Mouse (Mus musculus) urinary bladder, adult 18-20 months (tissue): ENCODE data around the gene Gm10295.
A peak's percentile ranks its signal among the peaks of the same experiment; 100 is the strongest.

ENCODE experiments used
- DNase-seq, 2 experiments: peaks; one replicate each; pipeline ENCODE4 v3.0.0; 2022; ENCODE audit warnings: low spot score in 2 of 2, mixed read lengths in 2 of 2

Gm10295 gene

DNA sequence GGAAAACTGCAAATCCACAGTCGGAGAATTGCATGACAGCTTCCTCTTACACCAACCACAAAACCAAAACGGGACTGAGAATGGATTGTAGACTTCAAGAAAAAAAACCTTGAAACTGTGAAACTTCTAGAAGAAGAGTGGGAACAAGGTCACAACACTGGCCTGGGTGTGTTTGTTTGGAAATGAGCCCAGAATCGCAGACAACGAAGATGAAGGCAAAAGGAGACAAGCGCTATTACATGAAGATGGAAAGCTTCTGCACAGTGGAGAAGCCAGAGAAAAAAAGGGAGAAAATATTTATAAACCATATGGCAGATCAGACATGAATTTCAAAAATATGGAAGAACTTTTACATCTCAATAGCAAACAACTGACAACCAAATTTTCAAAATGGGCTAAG is 4.3 kb upstream of the Gm10295 start:
- no peak for DNase-seq

DNA sequence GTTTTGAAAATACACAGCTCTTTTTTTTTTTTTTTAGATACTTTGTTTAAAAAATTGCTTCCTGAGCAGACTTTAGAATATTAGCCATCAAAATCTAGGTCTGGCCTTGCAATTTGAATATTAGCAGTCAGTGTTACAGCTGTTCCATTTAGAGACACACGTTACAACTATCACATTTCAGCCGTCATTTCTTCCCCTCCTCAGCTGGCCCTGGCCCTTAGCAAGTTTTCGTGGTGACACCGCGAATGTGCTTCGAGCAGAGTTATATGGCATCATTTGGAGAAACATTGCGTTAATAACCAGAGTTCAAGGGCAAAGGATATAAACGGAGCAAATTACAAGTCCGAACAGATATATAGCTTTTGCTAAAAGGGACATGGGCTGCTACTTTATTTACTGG is 2.4 kb downstream of the Gm10295 start:
- DNase-seq = no peak

DNA sequence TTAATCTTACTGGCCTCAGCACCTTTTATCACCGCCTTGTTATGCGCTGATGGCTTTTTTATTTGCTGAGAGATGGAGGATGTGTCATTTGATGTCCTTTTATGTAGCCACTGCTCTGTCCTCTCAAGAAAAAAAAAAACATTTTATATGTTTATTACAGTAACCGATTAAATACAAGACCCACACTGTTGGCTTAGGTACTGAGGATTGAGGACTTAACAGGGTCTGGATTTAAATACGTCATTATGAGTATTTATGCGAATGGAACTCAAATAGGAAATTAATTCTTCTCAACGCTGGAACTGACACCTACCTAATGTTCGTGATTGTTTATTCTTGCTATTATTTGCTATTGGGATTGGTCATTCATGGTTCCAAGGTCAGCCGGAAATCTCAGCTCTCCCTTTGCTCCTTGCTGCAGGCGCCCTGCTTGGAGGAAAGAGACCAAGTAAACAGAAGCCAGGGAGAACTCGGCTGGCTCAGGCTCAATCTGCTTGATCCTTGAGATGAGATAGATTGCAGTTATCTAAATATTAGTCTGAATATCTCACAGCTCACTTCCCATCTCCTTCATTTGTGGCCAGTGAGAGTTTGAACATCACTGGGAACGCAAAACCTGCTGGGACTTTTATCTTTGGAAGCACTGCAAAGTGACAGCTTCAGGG is 26.2 kb downstream of the Gm10295 start:
- peak in 1 of 2 experiments; percentile 25 for DNase-seq

DNA sequence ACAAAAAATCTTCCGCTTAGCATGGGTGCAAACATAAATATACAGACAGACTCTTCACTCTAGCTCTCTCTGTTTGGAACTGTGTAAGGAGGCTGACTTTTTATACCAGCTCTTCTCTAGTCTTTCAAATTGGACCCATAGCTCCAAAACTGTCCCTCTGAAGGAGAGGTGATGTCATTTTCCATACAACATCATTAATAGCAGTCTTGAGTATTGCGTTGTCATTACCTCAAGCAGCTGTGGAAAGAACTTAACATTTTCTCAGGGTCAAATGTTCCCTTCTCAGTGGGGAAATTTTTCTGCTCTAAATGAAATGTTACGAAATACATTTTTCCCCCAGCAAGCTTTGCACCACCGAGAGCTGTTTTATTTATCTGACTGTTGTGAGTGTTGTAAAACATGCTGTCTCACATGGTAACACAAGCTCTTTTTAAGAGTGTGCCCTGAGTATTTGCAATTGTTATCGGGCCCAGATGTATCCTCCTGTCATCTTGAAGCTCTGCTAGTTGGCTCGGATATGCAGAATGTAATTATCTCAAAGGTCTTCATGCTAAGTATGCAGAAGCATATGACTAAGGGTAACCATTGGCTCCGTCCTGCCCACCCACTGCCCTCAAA is 38.0 kb downstream of the Gm10295 start:
- DNase-seq = no peak

DNA sequence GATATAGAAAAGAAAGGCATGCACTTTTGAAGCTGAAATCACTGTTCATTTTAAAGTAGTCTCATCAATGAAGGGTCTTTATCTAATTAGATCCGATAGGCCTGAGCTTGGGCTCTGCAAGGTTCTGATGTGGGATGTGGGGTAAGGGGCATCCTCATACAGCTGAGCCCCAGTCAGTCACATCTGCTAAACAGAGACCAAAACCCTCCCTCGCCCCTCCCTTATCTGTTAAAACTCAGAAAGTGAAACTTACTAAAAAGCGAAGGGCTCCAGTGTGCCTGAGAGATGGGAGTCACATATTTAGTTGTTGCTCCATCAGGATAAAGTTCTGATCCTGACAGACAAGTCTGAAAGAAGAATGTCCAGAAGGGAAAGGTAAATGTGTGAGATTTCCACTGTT is 38.9 kb downstream of the Gm10295 start:
- DNase-seq = no peak

DNA sequence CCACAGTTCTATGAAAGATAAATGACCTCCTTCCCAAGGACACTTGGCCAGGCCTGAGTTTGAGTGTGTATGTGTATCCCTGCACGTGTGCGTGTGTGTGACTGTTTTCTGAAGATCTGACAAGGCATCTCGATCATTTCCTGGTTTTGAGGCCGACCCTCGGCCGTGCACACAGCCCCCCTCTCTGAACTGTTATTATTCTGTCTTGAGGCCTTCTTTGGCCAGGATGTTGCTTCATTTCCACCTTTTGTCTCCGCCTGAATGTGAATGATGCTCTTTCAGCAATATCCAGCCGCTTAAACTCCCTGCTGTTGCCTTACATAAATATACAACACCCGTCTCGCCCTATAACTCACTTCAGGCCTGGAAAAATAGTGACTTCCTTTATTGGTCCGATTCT is 39.9 kb downstream of the Gm10295 start:
- no peak for DNase-seq

DNA sequence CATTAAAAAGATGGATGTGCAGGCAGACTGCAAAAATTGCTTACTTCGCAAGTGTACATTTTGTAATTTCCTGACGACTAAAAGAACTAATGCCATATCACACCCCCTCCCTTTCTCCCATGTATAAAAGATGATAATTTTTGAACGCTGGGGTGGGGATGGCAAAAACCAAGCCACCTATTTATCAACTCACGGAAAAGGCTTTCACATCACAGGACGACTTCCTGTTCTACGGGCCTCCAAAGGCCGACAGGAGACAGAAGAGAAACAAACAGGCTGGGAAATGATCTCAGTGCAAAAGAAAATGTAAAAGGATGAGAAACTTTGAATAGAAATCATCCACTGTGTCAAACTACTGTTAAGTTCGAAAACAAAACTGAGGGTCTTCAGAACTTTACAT is 43.2 kb downstream of the Gm10295 start:
- no peak for DNase-seq

DNA sequence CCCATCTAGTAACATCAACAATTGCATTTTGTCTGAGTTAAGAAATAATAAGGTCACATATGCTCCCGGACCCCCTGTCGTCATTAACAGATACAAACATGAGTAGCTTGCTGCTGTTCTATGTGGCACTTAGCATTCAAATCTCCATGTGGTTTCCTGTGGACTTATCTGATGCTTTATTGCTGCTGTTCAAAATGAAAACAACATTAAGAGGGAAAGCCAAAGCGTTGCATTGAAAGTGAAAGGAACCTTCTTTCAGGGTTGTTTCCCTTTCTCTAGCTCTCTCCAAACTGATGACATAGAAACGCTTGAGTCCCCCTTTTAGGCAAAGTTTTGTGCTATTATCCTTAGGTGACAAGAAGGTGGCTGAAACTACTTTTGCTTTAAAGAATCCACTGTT is 48.6 kb downstream of the Gm10295 start:
- DNase-seq = no peak
